Mouse (Mus musculus) hindbrain, embryonic 10.5 days (tissue): Measurements from ENCODE around the gene Nat10. TPM values are rescaled to one million over a fixed set of nuclear protein-coding genes. Genes with fewer than 3 reads are reported as not detected.

Experiments used
- DNase-seq: peaks from one replicate; pipeline ENCODE4 v3.0.0-alpha.2; 2017; ENCODE audit warnings: low spot score
- H3K27ac ChIP-seq: fragments of 300-500 bp; sonication (generic); 2 replicates; pipeline ENCODE4 v1.5.1; 2016; ENCODE audit warnings: mild to moderate bottlenecking, moderate library complexity
- H3K27me3 ChIP-seq: fragments of 300-500 bp; sonication (generic); 2 replicates; pipeline ENCODE4 v1.6.1; 2016; ENCODE audit warnings: mild to moderate bottlenecking; ENCODE audit not compliant: poor library complexity, insufficient read depth, severe bottlenecking
- H3K36me3 ChIP-seq: fragments of 300-500 bp; sonication (generic); 2 replicates; pipeline ENCODE4 v1.6.1; 2016; ENCODE audit warnings: mild to moderate bottlenecking, moderate library complexity
- H3K4me1 ChIP-seq: fragments of 300-500 bp; sonication (generic); replicated peaks from 2 replicates; pipeline ENCODE4 v1.6.1; 2016; ENCODE audit warnings: mild to moderate bottlenecking
- H3K4me3 ChIP-seq: fragments of 300-500 bp; sonication (generic); 2 replicates; pipeline ENCODE4 v1.5.1; 2016; ENCODE audit warnings: mild to moderate bottlenecking, moderate library complexity
- H3K9me3 ChIP-seq: fragments of 300-500 bp; sonication (generic); 2 replicates; pipeline ENCODE4 v1.6.1; 2016; ENCODE audit warnings: mild to moderate bottlenecking, moderate library complexity
- WGBS: fragments of 180-500 bp; shearing (Covaris S2); methylation state at CpG from one replicate; pipeline ENCODE4 v1.1.7; 2016; 5-methylcytosine and 5-hydroxymethylcytosine counted together
- polyA plus RNA-seq: library from polyadenylated mRNA; unstranded; fragments of >200 nt; fragmentation: Nextera tagmentation; extraction: Ambion mirVana; gene quantifications from 2 replicates; pipeline ENCODE4 v1.2.1, GENCODE M21; 2016

Nat10 gene
- 26.3 and 30.9 TPM in 2 replicates for polyA plus RNA-seq

DNA sequence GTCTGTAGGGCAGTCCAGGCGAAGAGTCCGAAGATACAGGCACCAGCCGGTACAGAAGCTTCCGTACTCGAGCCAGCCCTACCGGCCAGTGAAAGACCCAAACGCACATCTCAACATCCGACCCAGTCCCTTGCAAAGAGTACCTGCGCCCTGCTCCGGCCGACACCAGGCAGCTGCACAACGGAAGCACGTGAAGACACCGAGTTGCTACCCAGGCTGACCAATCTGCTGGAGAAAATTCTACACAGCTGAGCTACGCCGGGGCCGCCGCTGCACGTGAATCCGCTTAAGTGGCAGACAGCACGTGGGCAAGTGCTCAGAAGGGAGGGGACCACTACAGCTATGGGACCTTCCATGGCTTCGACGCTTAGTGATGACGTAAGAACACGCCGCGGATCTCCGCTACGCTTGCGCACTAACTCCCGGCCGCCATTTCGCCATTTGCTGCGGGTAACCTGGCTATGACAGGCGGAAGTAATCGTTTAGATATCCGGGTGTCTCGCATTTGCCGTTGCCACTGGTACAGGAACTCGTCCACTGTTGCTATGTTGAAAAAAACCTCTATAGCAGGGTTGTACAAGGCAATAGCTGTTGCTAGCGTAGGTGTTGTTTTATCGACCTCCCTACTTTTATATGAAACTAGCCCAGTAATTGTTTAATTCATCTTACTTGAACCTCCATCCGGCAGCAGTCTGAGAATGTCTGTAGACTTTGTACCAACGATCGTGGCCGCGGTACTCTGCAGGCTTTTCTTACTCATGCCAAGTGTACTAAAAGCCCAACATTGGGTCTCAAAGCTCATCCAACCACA is at the start of gene Nat10:
Gene Nat10 (minus strand): TSS at position 365 of the 811 bp plus-strand sequence.
- peak within 1 kb of the TSS; percentile 82 for H3K27ac ChIP-seq
- under 1% methylated on average over 47 of the region's 47 CpGs for WGBS
- no peaks in the 10 kb centered on the region for H3K27me3 ChIP-seq
- H3K4me1 ChIP-seq: peaks cover 24% of the 10 kb centered on the region
- H3K9me3 ChIP-seq: no peaks in the 10 kb centered on the region
- DNase-seq: peak; percentile 97
- peaks cover 28% of the 10 kb centered on the region for H3K36me3 ChIP-seq
- peak within 1 kb of the TSS; percentile 78 for H3K4me3 ChIP-seq

DNA sequence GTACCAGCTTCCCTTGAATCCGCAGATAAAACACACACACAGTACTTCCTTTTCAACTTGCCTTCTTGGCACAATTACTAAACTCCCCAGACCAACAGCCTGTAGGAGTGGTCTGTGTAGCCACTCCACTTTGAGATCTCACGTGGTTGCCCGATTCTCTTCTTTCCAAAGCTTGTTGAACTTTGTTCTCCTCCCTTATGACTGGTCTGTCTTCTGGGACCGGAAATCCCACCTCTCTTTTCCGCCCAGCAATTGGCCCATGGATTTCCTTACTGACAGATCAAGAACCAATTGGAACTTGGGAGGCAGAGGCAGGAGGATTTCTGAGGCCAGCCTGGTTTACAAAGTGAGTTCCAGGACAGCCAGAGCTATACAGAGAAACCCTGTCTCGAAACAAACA is 49.3 kb upstream of the Nat10 start:
- DNase-seq: no peak
- WGBS: 90% methylated on average over 6 of the region's 6 CpGs
- H3K27me3 ChIP-seq: no peaks in the 10 kb centered on the region
- H3K4me1 ChIP-seq: no peaks in the 10 kb centered on the region
- no peak overlapping the region for H3K27ac ChIP-seq
- no peaks in the 10 kb centered on the region for H3K9me3 ChIP-seq
- no peaks in the 10 kb centered on the region for H3K36me3 ChIP-seq
- no peak overlapping the region for H3K4me3 ChIP-seq

DNA sequence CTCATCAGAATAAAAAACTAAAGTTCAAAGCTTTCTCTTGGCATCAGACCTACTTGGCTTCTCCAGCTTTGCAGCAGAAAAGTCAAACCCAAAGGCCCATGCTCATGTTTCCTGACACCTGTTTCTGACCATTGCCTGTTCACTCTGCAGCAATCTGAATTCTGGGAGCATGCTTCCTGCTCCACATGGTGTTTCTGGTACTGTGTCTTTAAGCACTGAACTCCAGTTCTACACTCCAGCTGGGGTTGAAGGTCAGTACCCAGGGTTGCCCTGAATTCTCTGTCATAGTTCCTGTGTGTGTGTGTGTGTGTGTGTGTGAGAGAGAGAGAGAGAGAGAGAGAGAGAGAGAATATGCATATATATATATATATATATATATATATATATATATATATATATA is 47.4 kb upstream of the Nat10 start:
- Histone ChIP-seq H3K27ac (no peak overlapping the region), H3K9me3 (no peaks in the 10 kb centered on the region), H3K27me3 (no peaks in the 10 kb centered on the region), H3K4me1 (no peaks in the 10 kb centered on the region), H3K4me3 (no peak overlapping the region), H3K36me3 (no peaks in the 10 kb centered on the region)
- no peak for DNase-seq

DNA sequence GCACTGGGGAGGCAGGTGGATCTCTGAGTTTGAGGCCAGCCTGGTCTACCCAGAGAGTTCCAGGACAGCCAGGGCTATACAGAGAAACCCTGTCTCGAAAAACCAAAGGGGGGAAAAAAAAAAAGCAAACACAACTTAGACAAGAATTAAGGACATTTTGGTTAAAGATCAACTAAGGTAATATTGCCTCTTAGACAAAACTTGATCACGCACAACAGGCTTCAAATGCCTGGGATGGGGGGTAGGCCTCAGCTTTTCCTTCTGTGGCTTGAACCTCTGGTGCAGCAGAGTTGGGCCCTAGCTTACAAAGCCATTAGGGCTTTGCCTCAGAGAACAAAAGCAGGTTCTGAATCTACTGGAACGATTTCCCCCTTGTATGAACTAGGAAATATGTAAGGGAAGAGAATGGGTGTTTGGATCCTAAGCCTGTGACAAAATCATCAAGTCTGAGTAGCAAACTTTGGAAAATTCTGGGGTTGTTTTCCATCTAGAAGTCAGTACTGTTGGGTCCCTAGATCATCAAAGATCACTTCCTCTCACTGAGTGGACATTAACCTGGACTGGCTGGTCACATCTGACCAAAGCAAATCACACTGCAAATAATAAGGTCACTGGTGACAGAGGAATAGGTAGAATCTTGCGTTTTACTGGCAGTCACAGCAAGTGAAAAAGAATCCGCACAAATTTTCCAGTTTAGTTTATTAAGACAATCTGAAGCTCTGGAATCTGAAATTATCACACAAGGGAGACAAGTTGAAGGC is 42.9 kb upstream of the Nat10 start:
- Histone ChIP-seq H3K4me1 (no peaks in the 10 kb centered on the region), H3K27me3 (no peaks in the 10 kb centered on the region), H3K9me3 (no peaks in the 10 kb centered on the region), H3K36me3 (no peaks in the 10 kb centered on the region), H3K4me3 (no peak overlapping the region), H3K27ac (no peak overlapping the region)
- DNase-seq: no peak
- 84% methylated on average over 5 of the region's 5 CpGs for WGBS

DNA sequence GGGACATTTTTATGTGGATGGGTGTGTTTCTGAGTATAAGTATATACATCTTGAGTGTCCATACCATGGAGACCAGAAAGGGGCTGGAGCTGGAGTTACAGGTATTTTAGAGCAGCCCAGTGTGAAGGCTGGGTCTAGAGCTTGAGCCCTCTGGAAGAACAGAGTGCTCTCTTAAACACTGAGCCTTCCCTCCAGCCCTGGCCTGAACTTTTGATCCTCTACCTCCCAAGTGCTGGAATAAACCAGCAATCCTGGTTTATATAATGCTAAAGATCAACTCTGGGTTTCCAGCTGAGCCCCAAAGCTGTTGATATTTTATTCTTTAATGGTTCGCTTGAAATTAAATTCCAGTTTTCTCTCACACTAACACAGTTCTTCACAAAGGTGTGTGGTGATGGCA is 41.4 kb upstream of the Nat10 start:
- H3K4me1 ChIP-seq: peaks cover 8% of the 10 kb centered on the region
- no peaks in the 10 kb centered on the region for H3K36me3 ChIP-seq
- H3K4me3 ChIP-seq: no peak overlapping the region
- no peaks in the 10 kb centered on the region for H3K27me3 ChIP-seq
- no peak for DNase-seq
- H3K27ac ChIP-seq: no peak overlapping the region
- no peaks in the 10 kb centered on the region for H3K9me3 ChIP-seq
- WGBS: 88% methylated on average over 1 of the region's 1 CpGs

DNA sequence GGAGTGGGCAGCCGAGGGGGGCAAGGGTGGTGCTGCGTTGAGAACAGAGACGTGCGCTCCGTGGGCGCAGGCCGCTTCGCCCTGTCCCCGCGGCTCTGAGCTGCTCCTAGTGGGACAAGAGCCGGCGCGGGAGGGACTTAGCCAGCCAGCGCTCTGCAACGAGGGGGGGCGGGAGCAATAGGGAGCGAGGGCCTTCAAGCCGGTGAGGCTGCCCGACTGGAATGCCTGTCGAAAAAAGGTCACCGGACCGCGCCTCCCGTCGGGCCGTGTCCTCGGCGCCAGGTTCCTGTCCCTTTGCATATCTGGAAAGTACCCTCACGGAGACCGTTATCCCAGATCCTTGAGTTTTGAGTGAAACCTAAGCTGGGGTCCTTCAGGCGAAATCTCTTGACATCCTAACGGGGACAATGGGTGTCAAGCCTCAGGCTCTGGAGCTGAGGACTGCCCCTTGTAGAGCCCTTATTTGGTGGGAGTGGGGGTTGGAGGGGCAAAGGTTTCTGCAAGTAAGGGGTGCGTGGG is 36.5 kb upstream of the Nat10 start, which contains the start of gene Caprin1:
Gene Caprin1 (minus strand): TSS at position 159 of the 519 bp plus-strand sequence.
- Histone ChIP-seq H3K27ac (peak within 1 kb of the TSS; percentile 100), H3K9me3 (no peaks in the 10 kb centered on the region), H3K4me3 (peak within 1 kb of the TSS; percentile 98), H3K4me1 (peaks cover 31% of the 10 kb centered on the region), H3K27me3 (no peaks in the 10 kb centered on the region), H3K36me3 (peaks cover 31% of the 10 kb centered on the region)
- 0% methylated on average over 33 of the region's 33 CpGs for WGBS
- DNase-seq: peak; percentile 95

DNA sequence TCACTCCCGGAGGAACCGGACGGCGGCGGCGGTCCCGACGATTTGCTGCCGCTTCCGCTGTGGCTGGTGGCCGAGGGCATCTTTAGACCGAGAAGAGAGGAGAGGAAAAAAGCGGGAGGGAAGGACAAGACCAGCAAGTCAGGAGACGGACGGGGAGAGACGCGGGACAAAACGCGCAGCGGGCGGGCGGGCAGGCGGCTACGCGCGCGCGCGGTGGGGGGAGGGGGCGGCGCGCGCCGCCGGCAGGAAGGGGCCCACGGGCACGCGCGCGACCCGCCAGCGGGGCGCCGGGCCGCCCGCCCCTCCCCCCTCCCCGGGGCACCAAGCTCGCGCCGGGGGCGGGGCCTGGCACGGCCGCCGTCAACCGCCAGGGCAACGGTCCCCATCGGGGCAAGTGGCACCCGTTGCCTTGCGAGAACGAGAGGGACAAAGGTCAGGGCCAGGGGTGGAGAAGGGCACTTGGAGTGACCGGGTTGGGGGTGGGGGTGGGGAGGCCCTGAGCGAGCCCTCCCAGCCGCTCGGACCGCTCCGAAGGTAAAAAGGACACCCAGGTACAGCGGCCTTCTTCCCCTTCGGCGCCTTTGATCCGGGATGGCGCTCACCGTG is 35.9 kb upstream of the Nat10 start:
- peak; percentile 91 for DNase-seq
- Histone ChIP-seq H3K27me3 (no peaks in the 10 kb centered on the region), H3K4me3 (peak overlapping the region; percentile 98), H3K9me3 (no peaks in the 10 kb centered on the region), H3K4me1 (peaks cover 31% of the 10 kb centered on the region), H3K27ac (peak overlapping the region; percentile 100), H3K36me3 (peaks cover 37% of the 10 kb centered on the region)
- under 1% methylated on average over 71 of the region's 72 CpGs for WGBS

DNA sequence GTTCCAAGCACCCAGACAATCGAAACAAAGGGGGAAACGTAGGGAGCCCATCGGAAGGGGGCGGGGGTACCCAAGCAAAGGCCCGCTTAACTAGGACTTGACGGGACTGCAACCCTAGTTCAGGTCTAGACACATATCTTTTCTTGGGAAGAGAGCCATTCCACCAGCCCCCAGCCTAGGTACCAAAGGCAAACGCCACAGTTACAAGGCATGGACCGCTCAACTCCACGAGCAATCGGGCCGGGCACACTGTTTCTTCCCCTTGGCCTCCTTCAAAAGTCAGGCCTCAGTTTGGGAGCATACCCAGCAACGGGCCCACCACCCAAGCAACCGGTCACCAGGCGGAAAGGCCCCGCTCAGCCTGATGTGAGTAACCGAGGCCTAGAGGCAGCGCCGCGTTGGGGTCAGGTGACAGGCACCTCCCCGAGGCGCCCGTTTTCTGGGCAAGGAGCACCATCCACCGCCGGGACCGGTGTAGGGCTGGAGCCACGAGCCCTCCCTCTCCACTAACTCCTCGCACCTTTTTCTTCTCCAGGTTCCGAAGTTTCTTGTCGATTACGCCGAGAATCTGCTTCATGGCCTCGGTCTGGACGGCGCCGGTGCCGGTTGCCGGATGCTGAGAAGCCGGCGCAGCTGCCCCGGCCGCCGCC is 35.3 kb upstream of the Nat10 start:
- Histone ChIP-seq H3K27ac (peak overlapping the region; percentile 100), H3K9me3 (no peaks in the 10 kb centered on the region), H3K27me3 (no peaks in the 10 kb centered on the region), H3K36me3 (peaks cover 43% of the 10 kb centered on the region), H3K4me3 (peak overlapping the region; percentile 98), H3K4me1 (peaks cover 31% of the 10 kb centered on the region)
- under 1% methylated on average over 42 of the region's 42 CpGs for WGBS
- peak; percentile 70 for DNase-seq

DNA sequence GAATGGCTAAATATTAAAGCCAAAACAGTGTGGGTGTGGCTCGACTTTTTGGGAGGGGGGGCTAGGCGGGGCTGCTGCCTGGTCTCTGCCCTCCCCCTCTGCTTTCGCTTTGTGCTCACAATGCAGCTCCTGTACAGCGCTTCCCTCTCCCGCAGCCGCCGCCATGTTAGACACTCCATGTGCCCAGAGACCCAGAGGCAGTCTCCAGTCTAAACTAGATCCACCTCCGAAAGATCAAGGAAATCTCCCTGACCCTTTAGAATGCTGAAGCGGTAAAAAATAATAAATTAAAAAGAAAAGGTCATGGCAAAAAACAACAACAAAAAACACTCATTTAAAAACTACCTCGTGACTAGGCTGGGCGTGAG is 34.8 kb upstream of the Nat10 start:
- Histone ChIP-seq H3K9me3 (no peaks in the 10 kb centered on the region), H3K4me1 (peaks cover 31% of the 10 kb centered on the region), H3K27ac (peak overlapping the region; percentile 100), H3K36me3 (peaks cover 49% of the 10 kb centered on the region), H3K27me3 (no peaks in the 10 kb centered on the region), H3K4me3 (peak overlapping the region; percentile 98)
- WGBS: under 1% methylated on average over 11 of the region's 11 CpGs
- DNase-seq: peak; percentile 80

DNA sequence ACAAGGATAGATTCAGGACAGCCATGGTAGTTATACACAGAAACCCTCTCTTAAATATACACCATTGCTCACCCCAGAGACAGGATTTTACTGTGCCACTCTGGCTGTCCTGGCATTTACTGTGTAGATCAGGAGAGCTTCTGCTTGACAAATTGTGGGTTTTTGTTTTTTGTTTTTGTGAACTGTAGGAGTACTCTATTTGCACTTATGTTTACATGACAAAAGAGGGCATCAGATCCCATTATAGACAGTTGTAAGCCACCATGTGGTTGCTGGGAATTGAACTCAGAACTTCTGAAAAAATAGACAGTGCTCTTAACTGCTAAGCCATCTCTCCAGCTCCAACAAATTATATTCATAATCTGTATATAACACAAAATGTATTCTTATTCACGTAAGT is 30.9 kb upstream of the Nat10 start:
- 88% methylated on average over 1 of the region's 1 CpGs for WGBS
- Histone ChIP-seq H3K4me1 (peaks cover 22% of the 10 kb centered on the region), H3K27me3 (no peaks in the 10 kb centered on the region), H3K27ac (no peak overlapping the region), H3K9me3 (no peaks in the 10 kb centered on the region), H3K4me3 (no peak overlapping the region), H3K36me3 (peaks cover 86% of the 10 kb centered on the region)
- no peak for DNase-seq

DNA sequence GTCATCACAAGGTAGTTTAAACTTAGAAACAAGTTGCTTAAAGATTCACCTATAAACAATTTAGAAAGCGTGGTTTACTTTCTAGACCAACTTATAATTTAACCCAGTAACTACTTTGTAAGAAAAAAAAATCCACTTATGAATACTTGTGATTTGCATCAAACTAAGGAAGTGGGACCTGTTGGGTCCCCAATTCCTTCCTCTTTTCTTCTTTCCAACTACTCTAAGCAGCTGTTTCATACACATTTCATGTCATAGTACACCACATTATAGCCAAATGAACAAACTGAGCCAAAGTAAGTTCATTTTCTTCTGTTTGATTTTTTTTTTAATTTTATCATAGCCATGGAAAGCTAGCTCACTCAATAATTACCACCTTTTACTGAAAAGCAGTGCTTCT is 24.7 kb upstream of the Nat10 start:
- Histone ChIP-seq H3K4me3 (no peak overlapping the region), H3K36me3 (peaks cover 98% of the 10 kb centered on the region)

DNA sequence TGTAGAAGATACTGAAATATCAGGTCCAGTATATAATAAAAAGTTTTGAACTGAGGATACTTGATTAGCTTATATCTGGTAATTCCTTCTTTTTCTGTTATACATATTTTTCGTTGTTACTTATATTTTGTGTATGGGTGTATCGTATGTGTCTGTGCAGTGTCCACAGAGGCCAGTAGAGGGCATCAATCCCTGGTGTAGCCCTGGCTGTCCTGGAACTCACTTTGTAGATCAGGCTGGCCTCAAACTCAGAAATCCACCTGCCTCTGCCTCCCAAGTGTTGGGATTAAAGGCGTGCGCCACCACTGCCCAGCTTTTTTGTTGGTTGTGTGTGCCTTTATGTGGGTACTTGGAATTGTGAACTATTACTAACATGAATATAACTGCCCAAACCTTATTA is 23.6 kb upstream of the Nat10 start:
- Histone ChIP-seq H3K4me3 (no peak overlapping the region), H3K27me3 (no peaks in the 10 kb centered on the region), H3K36me3 (peaks cover 98% of the 10 kb centered on the region), H3K4me1 (no peaks in the 10 kb centered on the region; the same call in 1 of the 2 replicates), H3K27ac (no peak overlapping the region), H3K9me3 (no peaks in the 10 kb centered on the region)
- peak; percentile 29 for DNase-seq
- 90% methylated on average over 4 of the region's 4 CpGs for WGBS

More for the DNA sequence above, 24.7 kb upstream of the Nat10 start:
- 100% methylated on average over 1 of the region's 1 CpGs for WGBS
- DNase-seq: no peak
- Histone ChIP-seq H3K27ac (no peak overlapping the region), H3K9me3 (no peaks in the 10 kb centered on the region), H3K4me1 (no peaks in the 10 kb centered on the region; the same call in 1 of the 2 replicates), H3K27me3 (no peaks in the 10 kb centered on the region)
